ENCODE assay signal across 8 mouse cellular contexts in genomic region chr12:120028089-120028959, GRCm38 (mm10).
DNase-seq lines count a peak whose midpoint lies in the region; ATAC-seq and TF ChIP-seq lines count a peak whose summit lies in the region.
"Not testable (repeated sequence)": the region's sequence is repeated elsewhere in the genome, so short reads cannot be mapped to it uniquely, and the experiment has no call there.

No protein-coding gene starts in this region.

- not testable (repeated sequence) for H3K4me1 ChIP-seq in kidney, embryonic 14.5 days (ENCODE audit: control insufficient read depth, insufficient read depth, low read length); limb, embryonic 14.5 days (ENCODE audit: control insufficient read depth, insufficient read depth, low read length)

- not testable (repeated sequence) for H3K4me2 ChIP-seq in kidney, embryonic 14.5 days (replicated peaks; ENCODE audit: low read depth, low read length); limb, embryonic 14.5 days (replicated peaks; ENCODE audit: low read depth, low read length, severe bottlenecking)

- H3K4me3 ChIP-seq in kidney, embryonic 14.5 days (ENCODE audit: low read length); limb, embryonic 14.5 days (replicated peaks; ENCODE audit: low read length): not testable (repeated sequence)

- H3K27me3 ChIP-seq in kidney, embryonic 14.5 days (ENCODE audit: control insufficient read depth, insufficient read depth, low read length); limb, embryonic 14.5 days (ENCODE audit: control insufficient read depth, insufficient read depth, low read length); splenic B cell, adult 2 months (ENCODE audit: control insufficient read depth, insufficient read depth, low read length, poor library complexity, severe bottlenecking): not testable (repeated sequence)

- ATAC-seq in kidney, embryonic 14.5 days (ENCODE audit: low FRiP score, low TSS enrichment), result 0 out of 2 replicates have a peak, but pooled peaks have one; percentile 55
- not testable (repeated sequence) for ATAC-seq in limb, embryonic 14.5 days (ENCODE audit: low FRiP score, low read depth)

- not testable (repeated sequence) for H3K9ac ChIP-seq in kidney, embryonic 14.5 days (ENCODE audit: low read depth, low read length); limb, embryonic 14.5 days (ENCODE audit: low read depth, low read length, severe bottlenecking)

- H3K36me3 ChIP-seq in kidney, embryonic 14.5 days (ENCODE audit: control insufficient read depth, insufficient read depth, low read length); limb, embryonic 14.5 days (ENCODE audit: control insufficient read depth, insufficient read depth, low read length); splenic B cell, adult 2 months (ENCODE audit: control insufficient read depth, insufficient read depth, low read length, poor library complexity, severe bottlenecking): not testable (repeated sequence)

- not testable (repeated sequence) for TF ChIP-seq POLR2A in limb, embryonic 14.5 days (IDR thresholded peaks at IDR 0.05; ENCODE audit: borderline replicate concordance, extremely low read depth, insufficient read depth, insufficient read length)

- not testable (repeated sequence) for H3K9me3 ChIP-seq in kidney, embryonic 14.5 days (ENCODE audit: control insufficient read depth, low read length); limb, embryonic 14.5 days (ENCODE audit: control insufficient read depth, low read length)

- not testable (repeated sequence) for H3K27ac ChIP-seq in kidney, embryonic 14.5 days (ENCODE audit: low read depth, low read length); limb, embryonic 14.5 days (replicated peaks; ENCODE audit: low read depth, low read length)

- peak; percentile 9 for DNase-seq in 3134 (ENCODE audit: extremely low read depth, insufficient read length, low spot score)
- DNase-seq in adrenal gland, adult 18-20 months (ENCODE audit: low spot score in 2 of 2), result peak; percentile 56 to 96
- peak; percentile 51 for DNase-seq in embryo, embryonic 11.5 days (ENCODE audit: low read depth, low spot score)
- DNase-seq in heart, adult 18-20 months, result peak; percentile 84 to 89
- peak; percentile 90 for DNase-seq in limb, embryonic 14.5 days (ENCODE audit: low spot score)
- peak; percentile 79 to 82 for DNase-seq in natural killer cell, adult 2 months (ENCODE audit: low spot score in 2 of 2)
- DNase-seq in splenic B cell, adult 2 months (ENCODE audit: low read depth, low spot score), result peak; percentile 74

- WGBS in kidney, embryonic 14.5 days, result 88% methylated on average over 15 of the region's 15 CpGs
- 82% methylated on average over 15 of the region's 15 CpGs for WGBS in limb, embryonic 14.5 days

Comparison
In these comparisons a context has a peak if more than half of its experiments do, and no peak if none do; other contexts are left out.
1. DNase-seq: peak in every context shown above with its lines; median percentile 90 in limb, embryonic 14.5 days; 86 in heart, adult 18-20 months; 80 in natural killer cell, adult 2 months; 76 in adrenal gland, adult 18-20 months; 74 in splenic B cell, adult 2 months; 51 in embryo, embryonic 11.5 days; 9 in 3134.